Mouse (Mus musculus) large intestine, adult 2 months (tissue): ENCODE measurements around the gene Tpst2. TPM values are rescaled to one million over a fixed set of nuclear protein-coding genes. Genes with fewer than 3 reads are reported as not detected.

Experiments used
- DNase-seq: peaks from one replicate; pipeline ENCODE4 v3.0.0-alpha.2; 2012; ENCODE audit warnings: low read depth, low spot score
- WGBS: fragments of 180-500 bp; shearing (Covaris S2); methylation state at CpG from one replicate; pipeline ENCODE4 v1.1.7; 2018; 5-methylcytosine and 5-hydroxymethylcytosine counted together
- polyA plus RNA-seq: library from polyadenylated mRNA; depleted of rRNA; stranded (reverse); fragments of >200 nt; gene quantifications from 2 replicates; pipeline ENCODE4 v1.2.3, GENCODE M21; 2012; rRNA removed

Tpst2 gene
- polyA plus RNA-seq, result 24.6 and 30.4 TPM in 2 replicates

DNA sequence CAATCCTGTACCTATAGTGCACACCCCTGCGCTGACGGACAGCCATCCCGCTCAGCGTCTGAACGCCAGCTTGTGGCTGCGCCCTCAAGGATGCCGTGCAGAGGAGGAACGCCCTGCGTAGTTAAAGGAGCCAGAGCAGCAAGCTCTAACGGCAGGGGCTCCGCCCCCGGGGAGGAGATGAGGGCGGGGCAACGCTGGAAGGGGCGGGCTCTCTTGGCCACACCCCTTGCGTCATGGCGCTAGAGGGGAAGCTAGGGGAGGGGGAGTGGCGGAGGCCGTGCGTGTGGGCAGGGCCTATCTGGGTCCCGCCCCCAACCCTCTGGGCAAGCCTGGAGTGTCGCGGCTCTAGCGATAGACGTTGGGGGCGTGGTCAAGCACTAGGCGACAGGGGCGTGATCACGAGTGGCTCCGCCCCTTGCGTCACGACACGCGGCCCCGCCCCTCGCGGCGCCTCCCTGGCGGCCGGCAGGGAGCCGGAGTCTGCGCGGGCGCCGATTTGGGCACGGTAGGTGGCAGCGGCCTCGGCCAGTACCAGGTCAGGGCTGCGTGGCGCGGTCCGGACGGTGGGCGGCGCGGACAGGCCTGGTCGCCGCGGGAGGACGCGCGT, at the start of gene Tpst2:
TSS of gene Tpst2 (plus strand) at position 425 of the 607 bp plus-strand sequence.
- peak; percentile 94 for DNase-seq
- under 1% methylated on average over 61 of the region's 62 CpGs for WGBS

DNA sequence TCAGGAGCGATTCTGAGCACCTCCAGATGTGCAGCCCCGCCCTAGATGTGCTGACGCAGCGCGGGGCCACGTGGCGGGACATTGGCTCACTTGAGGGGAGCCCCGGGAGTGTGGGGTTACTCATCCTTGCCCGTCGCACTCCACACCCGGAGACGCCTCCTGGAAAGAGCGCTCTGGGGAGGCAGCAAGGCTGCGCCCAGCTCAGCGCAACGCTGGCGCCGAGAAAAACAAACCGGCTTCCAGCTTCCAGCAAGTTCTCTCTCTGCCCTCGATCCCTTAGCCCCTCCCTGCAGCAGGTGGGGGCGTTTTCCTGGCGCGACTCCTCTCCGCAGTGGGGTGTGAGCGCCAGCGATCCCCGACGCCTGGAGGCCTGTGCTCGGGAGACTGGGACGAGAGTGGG, 49.1 kb upstream of the Tpst2 start:
- no peak for DNase-seq
- WGBS, result 1% methylated on average over 30 of the region's 30 CpGs

DNA sequence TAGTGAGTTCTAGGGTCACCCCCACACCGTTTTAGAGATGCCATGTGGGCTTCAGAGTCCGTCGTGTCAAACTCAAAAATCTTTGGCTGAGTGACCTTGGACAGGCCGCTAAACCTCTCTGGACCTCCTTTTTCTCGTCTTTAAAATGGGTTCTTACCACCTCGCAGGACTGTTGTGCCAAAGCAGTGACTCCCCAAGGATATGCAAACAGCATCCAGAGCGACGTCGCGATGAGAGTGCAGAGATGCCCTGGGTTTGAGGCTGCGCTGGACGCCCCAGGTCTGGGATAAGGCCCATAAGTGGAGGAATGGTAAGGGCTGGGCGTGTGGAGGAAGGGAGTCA, 48.6 kb upstream of the Tpst2 start:
- 5% methylated on average over 13 of the region's 13 CpGs for WGBS
- DNase-seq, result no peak

DNA sequence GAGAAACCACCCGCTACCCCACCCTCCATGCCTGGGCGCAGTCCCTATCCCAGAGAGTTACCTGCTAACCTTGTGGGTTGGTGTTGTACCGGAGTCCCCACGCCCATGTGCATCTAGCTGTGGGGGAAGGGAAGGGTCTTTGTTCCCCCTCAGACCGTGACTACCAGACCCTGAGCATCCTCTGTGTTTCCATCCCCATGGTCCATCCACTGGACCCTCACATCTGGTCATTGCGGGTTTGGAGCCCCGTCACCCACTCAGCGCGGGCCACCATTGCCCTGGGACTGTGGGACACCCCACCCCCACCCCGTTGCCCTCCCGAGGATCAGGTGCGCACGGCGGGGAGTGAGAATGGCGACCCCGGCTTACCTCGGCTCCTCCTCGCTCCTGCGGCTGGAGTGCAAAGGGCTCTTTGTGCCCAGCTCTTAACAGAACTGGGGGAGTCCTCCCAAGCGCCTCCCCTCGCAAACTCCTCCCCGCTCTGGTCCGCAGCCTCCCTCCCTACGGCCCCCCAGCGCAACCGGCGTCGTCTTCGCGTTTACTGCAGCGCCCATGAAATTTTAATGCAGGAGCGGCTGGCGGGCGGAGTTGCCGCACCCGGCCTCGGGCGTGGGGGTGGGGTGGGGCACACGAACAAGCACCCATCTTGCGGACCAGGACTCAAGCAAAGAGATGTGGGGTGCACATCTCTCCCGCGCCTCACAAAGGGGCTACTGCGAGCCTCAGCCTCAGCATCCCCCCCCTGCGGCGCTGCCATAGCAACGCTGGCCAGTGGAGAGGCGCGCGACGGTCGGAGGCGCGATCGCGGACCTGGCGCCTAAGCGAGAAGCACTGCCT, 48.0 kb upstream of the Tpst2 start:
- DNase-seq, result no peak
- WGBS, result 2% methylated on average over 57 of the region's 57 CpGs

DNA sequence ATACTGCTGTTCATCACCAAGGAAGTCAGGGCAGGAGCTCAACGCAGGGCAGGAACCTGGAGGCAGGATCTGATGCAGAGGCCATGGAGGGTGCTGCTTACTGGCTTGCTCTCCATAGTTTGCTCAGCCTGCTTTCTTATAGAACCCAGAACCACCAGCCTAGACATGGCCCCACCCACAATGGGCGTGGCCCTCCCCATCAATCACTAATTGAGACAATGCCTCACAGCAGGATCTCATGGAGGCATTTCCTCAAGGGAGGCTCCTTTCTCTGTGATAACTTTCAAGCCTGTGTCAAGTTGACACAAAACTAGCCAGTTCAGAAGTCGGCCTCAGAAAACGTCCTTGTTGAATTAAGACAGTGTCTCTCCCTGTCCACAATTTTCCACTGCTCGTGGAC, 40.7 kb upstream of the Tpst2 start:
- no peak for DNase-seq
- 69% methylated on average over 5 of the region's 5 CpGs for WGBS

DNA sequence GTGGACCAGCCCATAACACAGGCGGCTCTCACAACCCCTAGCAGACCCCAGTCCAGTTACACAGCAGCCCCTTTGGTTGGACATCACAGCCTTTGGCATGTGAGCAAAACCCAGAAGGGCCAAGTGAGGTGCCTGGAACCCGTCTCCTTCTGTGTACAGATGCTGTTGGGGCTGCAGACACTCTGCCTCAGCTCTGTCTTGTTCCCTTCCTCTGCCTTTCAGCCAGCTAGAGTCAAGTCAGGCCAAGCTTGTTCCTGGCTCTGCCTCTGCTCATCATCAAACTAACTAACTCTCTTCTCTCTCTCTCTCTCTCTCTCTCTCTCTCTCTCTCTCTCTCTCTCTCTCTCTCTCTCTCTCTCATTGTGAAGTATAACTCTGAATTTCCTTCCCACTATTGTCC, 39.9 kb upstream of the Tpst2 start:
- WGBS, result 73% methylated on average over 2 of the region's 2 CpGs
- DNase-seq, result no peak

DNA sequence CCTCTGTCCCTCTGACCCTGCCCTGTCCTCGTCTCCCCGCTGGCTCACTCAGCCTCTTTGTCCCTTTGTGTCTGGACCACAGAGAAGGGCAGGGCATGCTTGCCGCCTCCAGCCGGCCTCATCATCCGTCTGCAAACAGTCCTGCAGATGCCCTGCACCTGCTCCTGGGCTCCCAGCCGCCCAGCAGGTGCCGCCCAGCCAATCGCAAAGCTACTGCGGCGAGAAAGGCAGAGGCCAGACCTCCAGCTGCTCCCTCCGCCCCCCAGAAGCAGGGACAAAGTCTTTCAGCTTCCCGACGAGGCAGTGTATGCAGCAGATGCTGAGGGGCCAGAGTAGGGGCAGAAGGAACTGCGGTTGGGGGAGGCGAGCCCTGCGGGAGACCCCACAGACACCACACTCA, 39.1 kb upstream of the Tpst2 start:
- no peak for DNase-seq
- WGBS, result 7% methylated on average over 16 of the region's 16 CpGs

DNA sequence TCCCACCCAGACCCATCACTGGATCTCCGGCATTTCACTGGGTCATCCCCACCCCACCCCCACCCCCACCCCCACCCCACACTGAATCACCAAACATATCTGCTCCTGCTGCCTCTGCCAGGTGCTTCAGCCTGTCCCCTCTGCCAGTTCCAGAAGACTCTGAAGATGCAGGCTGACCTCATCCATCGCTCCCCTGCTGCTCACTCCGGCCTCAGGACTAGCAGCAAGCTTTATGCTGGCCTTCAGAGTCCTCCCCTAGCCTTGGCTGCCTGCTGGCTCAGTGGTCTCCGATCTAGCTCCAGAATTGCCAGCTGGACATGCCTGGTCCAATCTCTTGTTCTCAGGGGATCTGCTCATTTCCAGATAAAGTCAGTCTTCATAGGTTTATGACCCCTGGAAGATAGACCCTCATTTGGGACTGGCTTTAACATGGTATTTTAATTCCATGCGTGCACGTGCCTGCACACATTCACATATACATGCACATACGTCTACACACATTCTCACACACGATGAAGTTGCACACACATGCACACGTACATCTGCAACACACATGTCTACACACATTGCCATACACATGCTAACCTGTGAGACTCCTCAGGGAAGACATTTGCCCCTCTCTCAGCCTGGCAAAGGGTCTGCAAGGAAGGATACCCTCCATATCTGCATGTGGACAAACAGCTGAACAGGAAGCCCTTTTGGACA, 38.5 kb upstream of the Tpst2 start:
- 56% methylated on average over 9 of the region's 9 CpGs for WGBS

DNA sequence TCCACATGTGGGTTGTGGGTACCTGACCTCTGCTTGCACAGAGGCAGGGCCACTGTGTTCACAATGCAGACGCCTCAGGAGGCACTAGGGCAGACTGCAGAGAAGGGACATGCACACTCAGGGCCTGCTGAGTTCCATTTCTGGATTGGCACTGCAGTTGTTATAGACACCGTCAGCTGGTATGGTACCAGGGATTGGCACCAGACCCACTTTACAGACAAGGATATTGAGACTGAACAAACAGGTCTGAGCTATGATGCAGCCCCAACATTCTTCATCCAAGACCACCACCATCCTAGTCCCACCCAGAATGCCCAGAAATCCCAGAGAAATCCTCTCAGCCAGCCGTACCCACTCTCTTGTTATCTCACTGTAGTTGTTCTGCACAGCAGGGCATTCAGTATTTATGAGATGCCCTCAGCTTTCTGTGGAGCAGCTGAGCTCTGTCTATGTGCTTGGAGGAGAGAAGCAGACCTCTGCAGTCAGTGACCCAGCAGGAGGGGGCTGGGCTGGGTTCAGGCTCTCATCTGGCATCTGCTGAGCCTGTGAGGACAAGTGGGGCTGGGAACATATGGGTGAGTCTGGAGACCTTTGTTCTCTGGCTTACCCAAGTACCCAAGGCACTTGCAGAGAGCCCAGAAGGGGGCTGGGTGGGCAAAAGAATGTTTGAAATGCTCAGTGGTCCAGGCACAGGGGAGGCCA, 37.6 kb upstream of the Tpst2 start:
- 73% methylated on average over 3 of the region's 3 CpGs for WGBS
- DNase-seq, result no peak

More for the DNA sequence above, 38.5 kb upstream of the Tpst2 start:
- no peak for DNase-seq

DNA sequence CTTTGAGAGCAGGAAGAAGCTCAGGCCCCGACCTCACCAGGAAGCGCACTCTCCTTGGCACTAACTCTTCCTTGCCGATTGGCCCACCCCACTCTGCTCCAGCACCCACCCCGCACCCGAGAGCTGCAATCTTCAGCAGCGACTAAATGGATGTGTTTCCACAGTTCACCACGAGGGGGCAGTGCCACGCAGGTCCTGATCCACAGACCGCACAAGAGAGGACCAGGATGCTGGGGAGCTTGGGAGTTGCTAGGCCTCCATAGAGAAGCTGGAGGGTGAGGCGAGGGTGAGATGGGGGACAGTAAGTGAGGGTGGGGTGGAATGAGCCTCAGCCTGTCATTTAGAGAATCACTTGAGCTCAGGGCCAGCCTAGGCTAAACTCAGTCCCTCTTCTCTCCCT, 35.7 kb upstream of the Tpst2 start:
- WGBS, result 2% methylated on average over 10 of the region's 10 CpGs
- peak; percentile 51 for DNase-seq

DNA sequence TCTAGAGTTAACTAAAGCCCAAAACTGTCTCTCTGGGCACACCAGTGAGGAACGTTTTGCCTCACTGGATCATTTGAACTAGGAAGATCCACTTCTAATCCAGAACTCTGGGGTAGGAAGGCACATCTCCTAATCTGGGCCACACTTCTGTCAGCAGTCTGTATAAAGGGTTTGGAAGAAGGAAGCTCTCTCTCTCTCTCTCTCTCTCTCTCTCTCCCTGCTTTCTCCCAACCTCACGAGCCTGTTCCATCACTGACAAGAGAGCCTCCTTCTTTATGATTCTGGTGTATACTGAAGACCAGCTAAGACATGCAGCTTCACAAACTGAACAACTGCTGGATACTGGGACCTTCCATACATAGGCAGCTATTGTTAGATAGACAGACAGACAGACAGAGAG, 34.6 kb upstream of the Tpst2 start:
- 79% methylated on average over 2 of the region's 2 CpGs for WGBS

DNA sequence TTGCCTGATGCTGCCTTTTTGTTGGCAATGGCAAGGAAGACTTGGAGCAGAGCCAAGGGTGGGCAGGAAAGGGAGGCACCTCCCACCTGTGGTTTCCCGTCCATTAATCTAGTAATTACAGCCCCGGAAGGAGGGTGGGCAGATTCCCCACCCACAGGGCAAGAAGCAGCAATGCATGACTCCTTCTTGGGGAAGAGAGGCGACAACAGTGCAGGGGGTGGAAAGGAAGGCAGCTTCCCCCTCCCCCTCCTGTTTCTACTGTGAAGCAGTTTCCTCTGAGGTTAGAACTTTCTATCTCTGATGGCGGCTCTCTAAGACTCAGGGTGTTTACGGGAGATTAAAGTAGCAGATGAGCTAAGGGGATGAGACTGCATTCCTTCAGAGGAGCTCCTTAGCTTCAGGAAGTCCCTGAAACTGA, 34.1 kb upstream of the Tpst2 start:
- no peak for DNase-seq
- WGBS, result 77% methylated on average over 5 of the region's 5 CpGs

More for the DNA sequence above, 34.6 kb upstream of the Tpst2 start:
- no peak for DNase-seq

DNA sequence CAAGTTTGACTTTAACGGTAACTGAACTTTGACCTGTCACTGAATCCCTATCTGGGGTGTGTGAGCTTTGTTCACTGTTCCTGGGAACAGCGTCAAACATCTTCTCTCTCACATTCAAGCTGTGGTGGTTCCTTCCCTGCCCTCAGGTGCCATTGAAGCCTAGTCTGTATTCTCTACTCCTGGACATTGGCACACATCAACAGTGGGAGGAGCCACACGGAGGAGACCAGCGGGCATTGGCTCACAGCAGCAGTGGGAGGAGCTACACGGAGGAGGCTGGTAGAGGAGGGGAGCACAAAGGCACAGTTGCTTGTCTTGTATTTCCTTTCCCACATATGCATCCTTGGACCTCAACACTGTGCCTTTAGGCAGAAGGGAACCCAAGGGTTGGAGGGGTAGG, 33.5 kb upstream of the Tpst2 start:
- 28% methylated on average over 5 of the region's 5 CpGs for WGBS
- no peak for DNase-seq

DNA sequence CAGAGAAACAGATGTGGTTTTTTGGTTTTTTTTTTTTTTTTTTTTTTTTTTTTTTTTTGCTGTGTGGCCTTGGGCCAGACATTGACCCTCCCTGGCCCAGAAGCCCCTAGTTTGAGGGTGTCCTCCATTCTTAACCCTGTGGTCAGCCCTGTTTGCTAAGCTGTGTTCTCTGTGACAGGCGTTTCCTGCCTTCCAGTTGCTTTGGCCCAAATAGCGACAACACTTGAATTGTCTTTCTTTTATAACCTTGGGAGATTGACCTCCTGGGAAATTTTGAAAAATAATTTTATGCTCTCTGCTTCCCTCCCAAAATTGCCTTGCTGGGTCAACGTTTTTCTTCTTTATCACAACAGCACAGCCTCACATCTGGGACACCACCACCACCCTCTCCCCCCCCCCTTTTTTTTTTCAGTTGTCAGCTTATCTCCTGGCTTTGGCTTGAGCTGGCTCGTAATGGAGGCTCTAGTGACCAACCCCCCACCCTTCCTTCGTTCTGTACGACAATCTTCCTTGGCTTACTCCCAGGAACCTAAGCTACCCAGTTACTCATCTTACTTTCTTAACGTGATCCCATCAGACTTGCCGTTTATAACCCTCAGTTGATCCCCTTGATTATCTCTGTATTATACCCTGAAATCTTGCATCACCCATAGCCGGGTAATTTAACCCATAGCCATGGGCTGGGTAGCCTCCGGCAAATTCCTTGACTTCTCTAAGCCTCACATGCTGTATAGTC, 32.8 kb upstream of the Tpst2 start:
- 37% methylated on average over 10 of the region's 10 CpGs for WGBS
- DNase-seq, result no peak

DNA sequence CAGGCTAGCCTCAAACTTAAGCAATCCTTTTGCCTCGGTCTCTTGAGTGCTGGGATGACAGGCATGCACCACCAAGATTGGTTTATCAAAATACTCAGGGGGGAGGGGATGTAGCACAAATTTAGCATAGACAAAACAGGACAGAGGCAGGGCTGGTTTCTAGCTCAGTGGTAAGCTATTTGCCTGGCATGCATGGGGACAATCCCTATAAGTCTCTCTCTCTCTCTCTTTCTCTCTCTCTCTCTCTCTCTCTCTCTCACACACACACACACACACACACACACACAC, 32.3 kb upstream of the Tpst2 start:
- 60% methylated on average over 1 of the region's 1 CpGs for WGBS
- no peak for DNase-seq

DNA sequence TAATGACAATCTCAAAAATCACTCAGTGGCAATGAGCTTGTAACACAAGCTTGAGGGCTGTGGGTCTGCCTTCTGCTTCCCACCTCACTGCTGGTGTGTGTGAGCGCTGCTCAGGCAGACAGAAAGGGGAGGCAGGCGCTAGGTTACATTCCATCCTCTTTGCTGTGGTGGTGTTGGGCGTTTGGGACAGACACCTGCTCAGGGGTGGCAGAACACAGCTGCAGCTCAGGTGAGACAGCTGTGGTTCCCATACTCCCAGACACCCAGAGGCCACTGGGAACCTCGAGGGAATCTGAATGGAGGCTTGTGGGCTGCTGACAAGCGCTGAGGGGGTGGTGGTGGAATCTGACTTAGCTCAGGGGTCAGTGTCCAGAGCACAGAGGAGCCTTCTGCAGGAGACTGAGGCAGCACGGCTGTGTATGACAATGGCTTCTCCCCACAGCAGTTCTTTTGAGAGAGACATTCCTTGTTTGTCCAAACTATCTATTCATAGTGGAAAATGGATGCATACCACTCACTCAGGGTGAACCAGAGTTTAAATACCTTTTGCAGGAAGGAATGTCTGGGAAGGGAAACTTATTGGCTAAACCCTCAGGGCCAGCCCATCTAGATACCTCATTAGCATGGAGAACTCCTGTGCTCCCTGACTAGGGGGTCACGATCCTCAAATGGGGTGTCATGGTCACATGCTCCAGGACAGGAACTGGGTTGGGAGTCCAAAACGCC, 31.4 kb upstream of the Tpst2 start:
- 45% methylated on average over 8 of the region's 8 CpGs for WGBS
- DNase-seq, result no peak

DNA sequence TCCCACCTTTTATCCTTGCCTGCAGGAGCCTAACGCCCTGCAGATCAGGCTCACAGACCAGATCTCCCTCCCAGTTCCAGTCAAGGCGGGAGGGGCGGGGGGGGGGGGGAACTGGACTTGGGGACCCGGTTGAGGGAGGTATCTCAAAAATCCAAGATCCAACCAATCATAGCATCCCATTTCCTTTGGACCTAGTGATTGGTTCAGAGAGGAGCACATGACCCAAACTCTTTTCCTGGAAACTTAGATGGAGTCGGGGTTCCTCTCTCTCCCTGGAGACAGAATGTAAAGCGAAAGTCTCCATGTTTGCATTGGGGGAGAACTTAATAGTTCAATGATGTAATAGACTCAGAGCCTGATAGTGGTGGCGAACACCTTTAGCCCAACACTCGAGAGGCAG, 29.1 kb upstream of the Tpst2 start:
- WGBS, result 42% methylated on average over 8 of the region's 8 CpGs
- no peak for DNase-seq

DNA sequence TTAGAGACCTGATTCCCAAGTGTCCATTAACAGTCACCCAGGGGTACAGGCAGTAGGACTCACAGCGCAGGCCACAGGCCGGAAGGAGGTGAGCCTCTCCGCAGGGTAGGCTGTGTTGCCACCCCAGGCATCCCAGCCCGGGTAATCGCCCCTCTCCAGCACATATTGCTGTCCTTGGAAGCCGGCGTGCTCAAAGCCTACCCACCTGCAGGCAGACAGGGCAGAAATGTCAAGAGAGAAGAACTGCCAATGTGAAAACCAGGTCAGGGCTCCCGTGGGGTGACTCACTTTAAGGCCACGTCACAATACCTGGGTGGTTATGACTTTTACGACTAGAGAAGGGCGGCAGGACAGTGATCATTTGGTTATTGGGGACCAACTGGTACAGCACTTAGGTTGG, 27.4 kb upstream of the Tpst2 start:
- no peak for DNase-seq
- 70% methylated on average over 11 of the region's 11 CpGs for WGBS

DNA sequence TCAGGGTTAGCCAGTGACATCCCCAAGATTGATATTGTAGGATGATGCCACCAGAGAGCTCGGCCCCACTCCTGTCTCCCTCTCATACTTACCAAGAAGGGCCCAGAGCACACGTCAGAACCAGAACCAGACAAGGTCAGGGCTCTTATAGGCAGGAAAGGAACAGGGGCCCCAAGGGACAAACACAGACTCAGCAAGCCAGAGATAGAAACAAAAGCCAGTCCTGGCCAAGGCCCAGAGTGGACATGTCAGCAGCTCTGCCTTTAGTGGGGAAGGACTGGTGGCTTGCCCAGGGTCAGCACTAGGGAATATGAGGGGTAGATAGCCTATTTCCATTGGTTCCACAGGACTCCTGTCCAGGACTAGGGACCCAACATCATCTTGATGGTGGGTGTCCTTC, 24.1 kb upstream of the Tpst2 start, which contains the start of gene Cryba4:
TSS of gene Cryba4 (minus strand) at position 119 of the 400 bp plus-strand sequence.
- no peak for DNase-seq
- 76% methylated on average over 2 of the region's 2 CpGs for WGBS
